Mouse (Mus musculus): ENCODE measurements around the gene Tpbgl. TPM values are rescaled to one million over a fixed set of nuclear protein-coding genes. Genes with fewer than 3 reads are reported as not detected.

Tpbgl gene
- polyA plus RNA-seq (2016; fragmentation: Nextera tagmentation; extraction: Ambion mirVana): 0.05 TPM in 1 of 2 replicates, not detected in the other

- Histone ChIP-seq H3K27ac (peak within 1 kb of the TSS; percentile 56; the same call in 1 of the 2 replicates), H3K27me3 (ENCODE audit: low read depth, poor library complexity, severe bottlenecking) (peaks cover 100% of the 10 kb centered on the region), H3K4me3 (peak within 1 kb of the TSS; percentile 60), H3K9me3 (replicated peaks) (no peaks in the 10 kb centered on the region), H3K4me1 (peaks cover 24% of the 10 kb centered on the region), H3K36me3 (no peaks in the 10 kb centered on the region)
- DNase-seq (ENCODE audit: low spot score): peak; percentile 55
- under 1% methylated on average over 78 of the region's 83 CpGs for WGBS
Observed at GRCm38 (mm10) chr7:99626376-99627270, at the start of gene Tpbgl. TSS of gene Tpbgl (minus strand) at chr7:99627103.

- DNase-seq (ENCODE audit: low spot score): no peak
- H3K27ac ChIP-seq: no peak overlapping the region
- H3K9me3 ChIP-seq (replicated peaks): no peaks in the 10 kb centered on the region
- H3K36me3 ChIP-seq: no peaks in the 10 kb centered on the region
- H3K27me3 ChIP-seq (ENCODE audit: low read depth, poor library complexity, severe bottlenecking): no peaks in the 10 kb centered on the region
- no peak overlapping the region for H3K4me3 ChIP-seq
- H3K4me1 ChIP-seq: no peaks in the 10 kb centered on the region
- 85% methylated on average over 3 of the region's 3 CpGs for WGBS
Observed at GRCm38 (mm10) chr7:99674890-99675289, 48.0 kb upstream of the Tpbgl start.

- WGBS: 77% methylated on average over 5 of the region's 5 CpGs
- peaks cover 1% of the 10 kb centered on the region; the same call in 1 of the 2 replicates for H3K4me1 ChIP-seq
- DNase-seq (ENCODE audit: low spot score): no peak
- H3K36me3 ChIP-seq: no peaks in the 10 kb centered on the region
- no peak overlapping the region for H3K4me3 ChIP-seq
- H3K27ac ChIP-seq: no peak overlapping the region
- H3K9me3 ChIP-seq (replicated peaks): no peaks in the 10 kb centered on the region
- no peaks in the 10 kb centered on the region for H3K27me3 ChIP-seq (ENCODE audit: low read depth, poor library complexity, severe bottlenecking)
Observed at GRCm38 (mm10) chr7:99674209-99674608, 47.3 kb upstream of the Tpbgl start.

- DNase-seq (ENCODE audit: low spot score): no peak
- no peak overlapping the region for H3K4me3 ChIP-seq
- H3K36me3 ChIP-seq: no peaks in the 10 kb centered on the region
- H3K9me3 ChIP-seq (replicated peaks): no peaks in the 10 kb centered on the region
- no peaks in the 10 kb centered on the region for H3K27me3 ChIP-seq (ENCODE audit: low read depth, poor library complexity, severe bottlenecking)
- WGBS: 85% methylated on average over 8 of the region's 8 CpGs
- H3K27ac ChIP-seq: no peak overlapping the region
- peaks cover 10% of the 10 kb centered on the region for H3K4me1 ChIP-seq
Observed at GRCm38 (mm10) chr7:99673188-99673587, 46.3 kb upstream of the Tpbgl start.

- Histone ChIP-seq H3K4me1 (peaks cover 10% of the 10 kb centered on the region), H3K9me3 (replicated peaks) (no peaks in the 10 kb centered on the region), H3K27ac (no peak overlapping the region), H3K27me3 (ENCODE audit: low read depth, poor library complexity, severe bottlenecking) (no peaks in the 10 kb centered on the region), H3K4me3 (no peak overlapping the region), H3K36me3 (no peaks in the 10 kb centered on the region)
- WGBS: 84% methylated on average over 9 of the region's 9 CpGs
- no peak for DNase-seq (ENCODE audit: low spot score)
Observed at GRCm38 (mm10) chr7:99671544-99672435, 44.9 kb upstream of the Tpbgl start.

GRCm38 (mm10) chr7:99670915-99671314 lies 44.0 kb upstream of the Tpbgl start:
- H3K27ac ChIP-seq: no peak overlapping the region
- H3K4me3 ChIP-seq: no peak overlapping the region
- no peaks in the 10 kb centered on the region for H3K36me3 ChIP-seq
- H3K4me1 ChIP-seq: peaks cover 10% of the 10 kb centered on the region
- DNase-seq (ENCODE audit: low spot score): no peak
- H3K9me3 ChIP-seq (replicated peaks): no peaks in the 10 kb centered on the region
- H3K27me3 ChIP-seq (ENCODE audit: low read depth, poor library complexity, severe bottlenecking): no peaks in the 10 kb centered on the region
- 79% methylated on average over 4 of the region's 4 CpGs for WGBS

GRCm38 (mm10) chr7:99668802-99669201 lies 41.9 kb upstream of the Tpbgl start:
- no peak for DNase-seq (ENCODE audit: low spot score)
- Histone ChIP-seq H3K36me3 (no peaks in the 10 kb centered on the region), H3K27ac (no peak overlapping the region), H3K27me3 (ENCODE audit: low read depth, poor library complexity, severe bottlenecking) (no peaks in the 10 kb centered on the region), H3K4me1 (peaks cover 18% of the 10 kb centered on the region), H3K4me3 (no peak overlapping the region), H3K9me3 (replicated peaks) (no peaks in the 10 kb centered on the region)
- WGBS: 39% methylated on average over 4 of the region's 4 CpGs

- Histone ChIP-seq H3K27ac (no peak overlapping the region), H3K9me3 (replicated peaks) (no peaks in the 10 kb centered on the region), H3K36me3 (no peaks in the 10 kb centered on the region), H3K27me3 (ENCODE audit: low read depth, poor library complexity, severe bottlenecking) (no peaks in the 10 kb centered on the region), H3K4me1 (peaks cover 18% of the 10 kb centered on the region), H3K4me3 (no peak overlapping the region)
- WGBS: 92% methylated on average over 16 of the region's 16 CpGs
- no peak for DNase-seq (ENCODE audit: low spot score)
Observed at GRCm38 (mm10) chr7:99667096-99667495, 40.2 kb upstream of the Tpbgl start.

- no peak for DNase-seq (ENCODE audit: low spot score)
- Histone ChIP-seq H3K27ac (no peak overlapping the region), H3K4me3 (no peak overlapping the region), H3K4me1 (peaks cover 18% of the 10 kb centered on the region), H3K27me3 (ENCODE audit: low read depth, poor library complexity, severe bottlenecking) (no peaks in the 10 kb centered on the region), H3K36me3 (no peaks in the 10 kb centered on the region), H3K9me3 (replicated peaks) (no peaks in the 10 kb centered on the region)
- WGBS: 93% methylated on average over 10 of the region's 10 CpGs
Observed at GRCm38 (mm10) chr7:99665731-99666452, 39.0 kb upstream of the Tpbgl start.

- Histone ChIP-seq H3K4me3 (no peak overlapping the region), H3K27ac (no peak overlapping the region), H3K27me3 (ENCODE audit: low read depth, poor library complexity, severe bottlenecking) (no peaks in the 10 kb centered on the region), H3K36me3 (no peaks in the 10 kb centered on the region), H3K4me1 (peaks cover 18% of the 10 kb centered on the region), H3K9me3 (replicated peaks) (no peaks in the 10 kb centered on the region)
- WGBS: 62% methylated on average over 11 of the region's 11 CpGs
- no peak for DNase-seq (ENCODE audit: low spot score)
Observed at GRCm38 (mm10) chr7:99664571-99665485, 37.9 kb upstream of the Tpbgl start.

- no peak overlapping the region for H3K4me3 ChIP-seq
- H3K9me3 ChIP-seq (replicated peaks): no peaks in the 10 kb centered on the region
- no peaks in the 10 kb centered on the region for H3K27me3 ChIP-seq (ENCODE audit: low read depth, poor library complexity, severe bottlenecking)
- peaks cover 15% of the 10 kb centered on the region for H3K4me1 ChIP-seq
- DNase-seq (ENCODE audit: low spot score): no peak
- no peak overlapping the region for H3K27ac ChIP-seq
- WGBS: 85% methylated on average over 9 of the region's 9 CpGs
- no peaks in the 10 kb centered on the region for H3K36me3 ChIP-seq
Observed at GRCm38 (mm10) chr7:99663507-99664220, 36.8 kb upstream of the Tpbgl start.
